Mouse (Mus musculus): ENCODE data around the gene Gm10964. TPM values are rescaled to one million over a fixed set of nuclear protein-coding genes. Genes with fewer than 3 reads are reported as not detected.

Gm10964 gene
- polyA plus RNA-seq, 1 experiment from 2014 or later: not detected

GRCm38 (mm10) chr3:103732116-103732515, 7.0 kb upstream of the Gm10964 start:
- Histone ChIP-seq H3K9ac (ENCODE audit: low read length) (no peak overlapping the region), H3K36me3 (ENCODE audit: control insufficient read depth, insufficient read depth, low read length) (no peaks in the 10 kb centered on the region), H3K4me2 (replicated peaks; ENCODE audit: low read depth) (no peak overlapping the region), H3K4me1 (replicated peaks; ENCODE audit: control insufficient read depth, insufficient read depth) (peaks cover 7% of the 10 kb centered on the region; the same call in 1 of the 2 replicates), H3K9me3 (ENCODE audit: control insufficient read depth, low read length) (no peaks in the 10 kb centered on the region), H3K27ac (replicated peaks) (no peak overlapping the region), H3K4me3 (ENCODE audit: low read depth, low read length) (no peak overlapping the region), H3K27me3 (ENCODE audit: control insufficient read depth, insufficient read depth, low read length) (no peaks in the 10 kb centered on the region)
- no peak for TF ChIP-seq EP300 (optimal IDR thresholded peaks at IDR 0.05)
- no peak for TF ChIP-seq CTCF (IDR thresholded peaks at IDR 0.05; ENCODE audit: low read depth)
- no peak for DNase-seq (ENCODE audit: low spot score)
- 73% methylated on average over 3 of the region's 3 CpGs for WGBS
- no peak for ATAC-seq (ENCODE audit: low FRiP score, low TSS enrichment)

- Histone ChIP-seq H3K4me1 (replicated peaks; ENCODE audit: control insufficient read depth, insufficient read depth) (peaks cover 7% of the 10 kb centered on the region; the same call in 1 of the 2 replicates), H3K27ac (replicated peaks) (no peak overlapping the region), H3K27me3 (ENCODE audit: control insufficient read depth, insufficient read depth, low read length) (no peaks in the 10 kb centered on the region)
These were observed 6.0 kb upstream of the Gm10964 start for GRCm38 (mm10) chr3:103733176-103733575.

GRCm38 (mm10) chr3:103733799-103734695, 5.1 kb upstream of the Gm10964 start:
- Histone ChIP-seq H3K27me3 (ENCODE audit: control insufficient read depth, insufficient read depth, low read length) (no peaks in the 10 kb centered on the region), H3K4me2 (replicated peaks; ENCODE audit: low read depth) (peak overlapping the region; percentile 32; the same call in 1 of the 2 replicates), H3K4me1 (replicated peaks; ENCODE audit: control insufficient read depth, insufficient read depth) (peaks cover 7% of the 10 kb centered on the region; the same call in 1 of the 2 replicates), H3K36me3 (ENCODE audit: control insufficient read depth, insufficient read depth, low read length) (no peaks in the 10 kb centered on the region), H3K27ac (replicated peaks) (peak overlapping the region; percentile 73), H3K9ac (ENCODE audit: low read length) (peak overlapping the region; percentile 35; the same call in 1 of the 2 replicates), H3K9me3 (ENCODE audit: control insufficient read depth, low read length) (no peaks in the 10 kb centered on the region), H3K4me3 (ENCODE audit: low read depth, low read length) (no peak overlapping the region)
- 46% methylated on average over 19 of the region's 19 CpGs for WGBS
- peak; percentile 27 for DNase-seq (ENCODE audit: low spot score)
- ATAC-seq (ENCODE audit: low FRiP score, low TSS enrichment): no peak
- no peak; the same call in 1 of the 2 replicates for TF ChIP-seq CTCF (IDR thresholded peaks at IDR 0.05; ENCODE audit: low read depth)

More at GRCm38 (mm10) chr3:103733176-103733575, 6.0 kb upstream of the Gm10964 start:
- no peak for ATAC-seq (ENCODE audit: low FRiP score, low TSS enrichment)
- 36% methylated on average over 2 of the region's 2 CpGs for WGBS
- H3K9ac ChIP-seq (ENCODE audit: low read length): no peak overlapping the region
- H3K4me3 ChIP-seq (ENCODE audit: low read depth, low read length): no peak overlapping the region
- H3K36me3 ChIP-seq (ENCODE audit: control insufficient read depth, insufficient read depth, low read length): no peaks in the 10 kb centered on the region
- TF ChIP-seq EP300 (optimal IDR thresholded peaks at IDR 0.05) (no peak), CTCF (IDR thresholded peaks at IDR 0.05; ENCODE audit: low read depth) (no peak)
- no peak for DNase-seq (ENCODE audit: low spot score)
- H3K9me3 ChIP-seq (ENCODE audit: control insufficient read depth, low read length): no peaks in the 10 kb centered on the region
- H3K4me2 ChIP-seq (replicated peaks; ENCODE audit: low read depth): no peak overlapping the region

GRCm38 (mm10) chr3:103734696-103735519, 4.3 kb upstream of the Gm10964 start:
- no peaks in the 10 kb centered on the region for H3K9me3 ChIP-seq (ENCODE audit: control insufficient read depth, low read length)
- peak overlapping the region; percentile 73 for H3K27ac ChIP-seq (replicated peaks)
- H3K9ac ChIP-seq (ENCODE audit: low read length): peak overlapping the region; percentile 35; the same call in 1 of the 2 replicates
- DNase-seq (ENCODE audit: low spot score) (peak; percentile 28), ATAC-seq (ENCODE audit: low FRiP score, low TSS enrichment) (peak; percentile 25; the same call in 1 of the 2 replicates)
- 9% methylated on average over 11 of the region's 11 CpGs for WGBS
- peaks cover 7% of the 10 kb centered on the region; the same call in 1 of the 2 replicates for H3K4me1 ChIP-seq (replicated peaks; ENCODE audit: control insufficient read depth, insufficient read depth)
- H3K36me3 ChIP-seq (ENCODE audit: control insufficient read depth, insufficient read depth, low read length): no peaks in the 10 kb centered on the region
- TF ChIP-seq CTCF (IDR thresholded peaks at IDR 0.05; ENCODE audit: low read depth) (no peak), EP300 (optimal IDR thresholded peaks at IDR 0.05) (no peak)
- H3K4me2 ChIP-seq (replicated peaks; ENCODE audit: low read depth): peak overlapping the region; percentile 32
- 0 out of 2 replicates have a peak overlapping the region, but pooled peaks have one; percentile 6 for H3K4me3 ChIP-seq (ENCODE audit: low read depth, low read length)
- H3K27me3 ChIP-seq (ENCODE audit: control insufficient read depth, insufficient read depth, low read length): no peaks in the 10 kb centered on the region

- Histone ChIP-seq H3K36me3 (ENCODE audit: control insufficient read depth, insufficient read depth, low read length) (no peaks in the 10 kb centered on the region), H3K27ac (replicated peaks) (peak overlapping the region; percentile 49; the same call in 1 of the 2 replicates), H3K4me3 (ENCODE audit: low read depth, low read length) (no peak overlapping the region), H3K9ac (ENCODE audit: low read length) (0 out of 2 replicates have a peak overlapping the region, but pooled peaks have one; percentile 14), H3K4me2 (replicated peaks; ENCODE audit: low read depth) (peak overlapping the region; percentile 48), H3K4me1 (replicated peaks; ENCODE audit: control insufficient read depth, insufficient read depth) (peaks cover 7% of the 10 kb centered on the region; the same call in 1 of the 2 replicates), H3K27me3 (ENCODE audit: control insufficient read depth, insufficient read depth, low read length) (no peaks in the 10 kb centered on the region), H3K9me3 (ENCODE audit: control insufficient read depth, low read length) (no peaks in the 10 kb centered on the region)
- ATAC-seq (ENCODE audit: low FRiP score, low TSS enrichment) (no peak), DNase-seq (ENCODE audit: low spot score) (no peak)
- TF ChIP-seq EP300 (optimal IDR thresholded peaks at IDR 0.05) (no peak), CTCF (IDR thresholded peaks at IDR 0.05; ENCODE audit: low read depth) (no peak)
- WGBS: 68% methylated on average over 28 of the region's 28 CpGs
These were observed 3.2 kb upstream of the Gm10964 start for GRCm38 (mm10) chr3:103735776-103736600.
